Mouse (Mus musculus): ENCODE measurements around the gene Cyth4. TPM values are rescaled to one million over a fixed set of nuclear protein-coding genes. Genes with fewer than 3 reads are reported as not detected.

Gene Cyth4
- total and polyA plus RNA-seq, 2 experiments from 2014 or later, result 2.8 to 6.0 TPM

DNA sequence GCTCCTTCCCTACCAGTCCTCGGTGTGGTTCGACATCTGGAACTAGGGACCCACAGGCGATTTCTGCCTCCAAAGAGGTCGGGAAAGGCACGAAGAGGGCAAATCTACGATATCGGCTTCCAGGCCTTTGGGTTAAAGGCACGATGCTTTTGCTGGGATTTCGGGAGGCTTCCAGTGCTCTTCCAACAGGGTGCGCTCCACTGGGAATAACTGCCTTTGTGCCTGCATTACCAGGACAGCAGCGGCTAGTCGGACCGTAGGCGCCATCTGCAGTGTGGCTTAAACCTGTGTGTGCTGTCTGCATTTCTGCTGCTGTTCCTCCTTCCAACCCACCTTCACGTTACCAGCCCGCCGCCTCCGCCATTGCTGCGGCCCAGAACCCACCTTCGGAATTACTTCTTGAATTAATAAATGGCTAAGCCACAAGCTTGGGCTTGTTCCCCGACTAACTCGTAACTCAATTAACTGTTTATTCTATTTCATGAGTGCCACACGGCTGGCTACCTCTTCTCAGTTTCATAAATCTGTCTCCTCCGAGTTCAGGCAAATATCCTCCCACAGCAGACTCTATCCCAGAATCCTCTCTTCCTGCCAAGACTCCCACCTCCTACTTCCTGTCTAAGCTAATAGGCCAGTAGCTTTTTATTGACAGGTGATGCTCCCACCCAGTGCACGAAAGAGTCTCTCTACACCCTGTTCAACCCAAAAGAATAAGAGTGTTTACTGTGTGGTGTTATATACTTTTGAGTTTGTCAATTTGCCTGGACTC is 42.1 kb upstream of the Cyth4 start:
- no peaks in the 10 kb centered on the region; the same call in 1 of the 2 replicates for H3K27me3 ChIP-seq (ENCODE audit: control insufficient read depth, insufficient read depth, low read length)
- H3K9ac ChIP-seq (replicated peaks; ENCODE audit: low read depth, low read length), result no peak overlapping the region
- H3K27ac ChIP-seq (ENCODE audit: low read depth), result no peak overlapping the region
- WGBS, result 58% methylated on average over 25 of the region's 25 CpGs
- peaks cover 6% of the 10 kb centered on the region for H3K9me3 ChIP-seq (replicated peaks; ENCODE audit: control insufficient read depth, low read length)
- H3K36me3 ChIP-seq (replicated peaks; ENCODE audit: control insufficient read depth, insufficient read depth, low read length), result no peaks in the 10 kb centered on the region
- H3K4me3 ChIP-seq (ENCODE audit: low read depth, low read length), result peak overlapping the region; percentile 22
- DNase-seq (ENCODE audit: low spot score) (no peak), ATAC-seq (ENCODE audit: insufficient read depth, low read depth) (no peak)
- TF ChIP-seq EP300 (IDR thresholded peaks at IDR 0.05; ENCODE audit: low read depth), result no peak
- TF ChIP-seq CTCF (IDR thresholded peaks at IDR 0.05; ENCODE audit: low read depth), result no peak; the same call in 1 of the 2 replicates
- peak overlapping the region; percentile 10; the same call in 1 of the 2 replicates for H3K4me2 ChIP-seq (ENCODE audit: low read depth, low read length)
- no peaks in the 10 kb centered on the region for H3K4me1 ChIP-seq (ENCODE audit: control insufficient read depth, insufficient read depth)

DNA sequence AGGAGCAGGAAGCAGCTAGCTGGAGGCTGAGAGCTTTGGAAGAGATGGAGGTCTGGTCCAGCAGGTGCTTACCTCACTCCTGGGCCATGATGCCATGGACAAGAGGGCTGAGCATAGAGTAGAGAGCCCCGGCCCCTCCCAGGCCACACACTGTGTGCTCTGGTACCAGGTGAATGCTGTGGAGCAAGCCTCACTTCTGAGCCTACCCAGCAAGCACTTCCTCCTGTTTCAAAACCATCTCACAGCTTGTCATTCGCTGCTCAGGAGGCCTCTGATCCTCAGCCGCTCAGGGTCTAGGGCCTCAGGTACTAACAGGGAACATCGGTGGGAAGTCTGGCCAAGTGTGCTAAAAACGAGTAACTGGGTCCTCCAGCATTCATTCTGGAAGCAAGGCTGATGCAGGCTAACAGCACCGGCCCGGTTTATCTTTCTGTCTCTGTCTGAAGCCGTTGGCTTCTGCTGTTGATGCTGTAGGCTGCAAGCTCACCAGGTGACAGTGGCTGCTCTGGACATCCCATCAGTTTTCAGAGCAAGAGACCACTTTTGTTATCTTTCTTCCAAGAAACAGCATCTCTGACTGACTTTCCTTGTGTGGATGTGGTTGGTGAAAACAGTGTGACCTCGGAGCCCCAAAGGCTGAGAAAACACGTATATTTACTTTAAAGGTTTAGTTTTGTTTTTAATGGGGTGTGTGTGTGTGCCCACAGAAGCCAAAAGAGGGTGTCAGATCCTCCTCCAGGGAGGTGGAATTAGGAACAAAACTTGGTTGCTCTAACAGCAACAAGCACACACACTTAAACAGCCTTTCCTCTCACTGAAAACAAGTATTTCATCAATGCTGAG is 38.9 kb upstream of the Cyth4 start:
- no peak for DNase-seq (ENCODE audit: low spot score)
- TF ChIP-seq CTCF (IDR thresholded peaks at IDR 0.05; ENCODE audit: low read depth) (no peak), EP300 (IDR thresholded peaks at IDR 0.05; ENCODE audit: low read depth) (no peak)

DNA sequence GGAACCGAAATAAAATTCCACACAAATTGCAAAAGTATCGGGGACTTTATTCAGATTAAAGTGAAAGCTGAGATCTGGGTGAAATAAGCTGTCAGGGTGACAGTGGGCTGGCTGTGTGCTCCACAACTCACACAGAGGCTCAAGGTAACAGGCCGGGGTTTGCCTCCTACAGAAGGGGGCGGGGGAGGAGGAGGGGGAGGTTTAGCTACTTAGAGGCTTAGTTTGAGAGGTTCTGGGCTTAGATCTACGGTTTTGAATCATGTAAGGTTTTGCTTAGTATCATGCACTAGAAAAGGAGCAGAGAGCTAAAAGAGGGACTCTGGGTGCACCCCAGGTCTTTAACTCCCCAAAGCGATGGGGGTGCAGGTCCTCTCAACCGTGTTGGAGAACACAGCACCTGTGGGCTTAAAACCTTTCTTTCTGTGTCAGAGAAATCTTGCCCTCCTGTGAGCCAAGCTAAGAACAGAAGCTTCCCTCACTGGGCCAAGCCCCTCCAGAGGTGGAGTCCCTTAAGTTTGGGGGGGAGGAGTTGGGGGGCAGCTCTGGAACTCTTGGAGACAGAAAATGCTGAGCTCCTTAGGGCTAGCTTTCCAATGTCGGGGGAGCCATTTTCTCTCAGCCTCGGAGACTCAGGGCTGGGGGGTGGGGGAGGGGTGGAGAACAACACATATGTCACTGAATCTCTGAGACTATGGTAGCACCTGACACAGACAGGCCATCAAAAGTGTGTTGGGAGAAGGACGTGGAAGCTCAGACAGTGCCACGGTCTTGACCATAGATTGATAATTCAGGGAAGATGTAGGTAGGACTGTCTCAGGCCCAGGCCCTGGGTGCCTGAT is 37.5 kb upstream of the Cyth4 start:
- no peak for ATAC-seq (ENCODE audit: insufficient read depth, low read depth)
- no peak for TF ChIP-seq CTCF (IDR thresholded peaks at IDR 0.05; ENCODE audit: low read depth)
- no peak for TF ChIP-seq EP300 (IDR thresholded peaks at IDR 0.05; ENCODE audit: low read depth)
- Histone ChIP-seq H3K9me3 (replicated peaks; ENCODE audit: control insufficient read depth, low read length) (no peaks in the 10 kb centered on the region), H3K4me1 (ENCODE audit: control insufficient read depth, insufficient read depth) (no peaks in the 10 kb centered on the region), H3K9ac (replicated peaks; ENCODE audit: low read depth, low read length) (no peak overlapping the region), H3K36me3 (replicated peaks; ENCODE audit: control insufficient read depth, insufficient read depth, low read length) (no peaks in the 10 kb centered on the region), H3K4me3 (ENCODE audit: low read depth, low read length) (no peak overlapping the region), H3K4me2 (ENCODE audit: low read depth, low read length) (no peak overlapping the region), H3K27ac (ENCODE audit: low read depth) (no peak overlapping the region; the same call in 1 of the 2 replicates), H3K27me3 (ENCODE audit: control insufficient read depth, insufficient read depth, low read length) (no peaks in the 10 kb centered on the region; the same call in 1 of the 2 replicates)
- WGBS, result 61% methylated on average over 11 of the region's 11 CpGs
- DNase-seq (ENCODE audit: low spot score), result no peak

More for the DNA sequence above, 38.9 kb upstream of the Cyth4 start:
- H3K4me2 ChIP-seq (ENCODE audit: low read depth, low read length), result no peak overlapping the region
- ATAC-seq (ENCODE audit: insufficient read depth, low read depth), result no peak
- no peak overlapping the region for H3K4me3 ChIP-seq (ENCODE audit: low read depth, low read length)
- no peak overlapping the region for H3K27ac ChIP-seq (ENCODE audit: low read depth)
- peaks cover 3% of the 10 kb centered on the region; the same call in 1 of the 2 replicates for H3K9me3 ChIP-seq (replicated peaks; ENCODE audit: control insufficient read depth, low read length)
- no peak overlapping the region for H3K9ac ChIP-seq (replicated peaks; ENCODE audit: low read depth, low read length)
- no peaks in the 10 kb centered on the region for H3K36me3 ChIP-seq (replicated peaks; ENCODE audit: control insufficient read depth, insufficient read depth, low read length)
- H3K4me1 ChIP-seq (ENCODE audit: control insufficient read depth, insufficient read depth), result no peaks in the 10 kb centered on the region
- H3K27me3 ChIP-seq (ENCODE audit: control insufficient read depth, insufficient read depth, low read length), result no peaks in the 10 kb centered on the region; the same call in 1 of the 2 replicates
- 57% methylated on average over 10 of the region's 10 CpGs for WGBS

DNA sequence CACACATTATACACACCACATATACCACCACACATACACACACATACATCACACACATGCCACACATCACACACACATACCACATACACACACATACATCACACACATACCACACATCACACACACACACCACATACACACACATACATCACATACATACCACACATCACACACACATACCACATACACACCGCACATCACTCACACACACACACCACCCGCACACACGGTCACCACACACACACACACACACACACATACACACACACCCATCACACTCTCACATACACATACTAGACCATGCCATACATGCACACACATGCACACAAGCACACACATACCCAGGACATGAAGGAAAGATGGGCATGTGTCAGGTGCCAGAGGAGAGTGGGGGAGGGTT is 33.5 kb upstream of the Cyth4 start:
- no peak for DNase-seq (ENCODE audit: low spot score)
- Histone ChIP-seq H3K4me3 (ENCODE audit: low read depth, low read length) (no peak overlapping the region), H3K36me3 (replicated peaks; ENCODE audit: control insufficient read depth, insufficient read depth, low read length) (no peaks in the 10 kb centered on the region), H3K9me3 (replicated peaks; ENCODE audit: control insufficient read depth, low read length) (no peaks in the 10 kb centered on the region), H3K4me1 (ENCODE audit: control insufficient read depth, insufficient read depth) (no peaks in the 10 kb centered on the region), H3K27me3 (ENCODE audit: control insufficient read depth, insufficient read depth, low read length) (no peaks in the 10 kb centered on the region), H3K4me2 (ENCODE audit: low read depth, low read length) (no peak overlapping the region), H3K9ac (replicated peaks; ENCODE audit: low read depth, low read length) (no peak overlapping the region), H3K27ac (ENCODE audit: low read depth) (no peak overlapping the region)
- WGBS, result 95% methylated on average over 3 of the region's 3 CpGs
- TF ChIP-seq EP300 (IDR thresholded peaks at IDR 0.05; ENCODE audit: low read depth) (no peak), CTCF (IDR thresholded peaks at IDR 0.05; ENCODE audit: low read depth) (no peak)
- no peak for ATAC-seq (ENCODE audit: insufficient read depth, low read depth)

DNA sequence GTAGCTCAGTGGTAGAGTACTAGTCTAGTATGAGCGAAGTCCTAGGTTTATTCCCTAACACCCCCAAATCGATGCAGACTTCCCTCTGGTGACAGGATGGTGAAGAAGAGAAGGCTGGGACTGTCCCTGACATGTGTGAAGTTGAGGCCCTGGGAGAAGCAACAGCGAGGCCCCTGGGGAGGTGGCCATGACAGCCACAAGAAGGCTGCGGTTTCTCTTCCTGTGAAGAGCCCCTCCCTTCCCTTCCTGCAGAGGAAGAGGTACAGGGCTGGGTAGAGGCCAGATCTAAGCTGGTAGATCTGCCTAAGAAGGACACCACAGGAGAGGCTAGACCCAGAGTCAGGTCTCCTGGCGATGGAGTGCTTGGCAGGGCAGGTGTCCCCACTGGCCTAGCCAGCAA is 32.9 kb upstream of the Cyth4 start:
- 76% methylated on average over 5 of the region's 5 CpGs for WGBS
- Histone ChIP-seq H3K27ac (ENCODE audit: low read depth) (no peak overlapping the region), H3K4me3 (ENCODE audit: low read depth, low read length) (no peak overlapping the region), H3K9me3 (replicated peaks; ENCODE audit: control insufficient read depth, low read length) (no peaks in the 10 kb centered on the region), H3K36me3 (replicated peaks; ENCODE audit: control insufficient read depth, insufficient read depth, low read length) (no peaks in the 10 kb centered on the region), H3K4me2 (ENCODE audit: low read depth, low read length) (no peak overlapping the region), H3K4me1 (ENCODE audit: control insufficient read depth, insufficient read depth) (no peaks in the 10 kb centered on the region), H3K27me3 (ENCODE audit: control insufficient read depth, insufficient read depth, low read length) (no peaks in the 10 kb centered on the region), H3K9ac (replicated peaks; ENCODE audit: low read depth, low read length) (no peak overlapping the region)
- DNase-seq (ENCODE audit: low spot score), result no peak
- ATAC-seq (ENCODE audit: insufficient read depth, low read depth), result no peak
- TF ChIP-seq EP300 (IDR thresholded peaks at IDR 0.05; ENCODE audit: low read depth), result no peak
- no peak for TF ChIP-seq CTCF (IDR thresholded peaks at IDR 0.05; ENCODE audit: low read depth)

Data from heart, postnatal 0 days (tissue).